9 mouse cellular contexts compared by ENCODE assay signal in the genomic region with DNA sequence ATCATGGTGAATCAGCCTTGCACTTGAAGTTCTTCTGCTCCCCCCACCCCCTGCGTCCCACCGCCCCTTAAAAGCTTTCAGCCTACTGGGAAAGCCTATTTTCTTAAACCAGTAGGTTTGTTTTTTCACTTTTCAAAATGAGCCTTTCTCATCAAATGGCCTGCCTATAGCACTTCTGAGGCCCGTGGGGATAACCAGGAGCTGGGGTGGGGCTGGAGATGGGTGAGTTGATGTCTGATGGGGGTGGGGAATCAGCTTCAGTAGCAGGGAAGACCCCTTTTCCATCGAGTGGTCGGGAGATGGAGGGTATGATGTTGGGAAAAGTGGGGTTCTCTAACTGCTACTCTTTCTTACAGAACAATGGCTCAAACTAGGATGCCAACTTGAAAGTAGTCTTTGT. TPM values are rescaled to one million over a fixed set of nuclear protein-coding genes. Genes with fewer than 3 reads are reported as not detected.
DNase-seq lines count a peak whose midpoint lies in the region; ATAC-seq lines count a peak whose summit lies in the region.
"Had no signal": no experiment of that assay in that cellular context is flagged by ENCODE, and none has a peak within 500 bp of the region (broad histone marks: within the 10 kb centered on the region; RNA-seq: fewer than 3 reads in every experiment).

No protein-coding gene starts in this region.

- WGBS in liver, embryonic 16.5 days (ENCODE audit: insufficient replicate concordance): 50% methylated on average over 5 of the region's 5 CpGs

- peak; percentile 45 for DNase-seq in cerebellum, adult 9-11 months
- no peak for DNase-seq in cerebellum, adult 8-10 months
- DNase-seq in right cerebral cortex, postnatal 14 days: peak; percentile 2
- no peak for DNase-seq in right cerebral cortex, postnatal 36 days (ENCODE audit: low spot score in 2 of 2)
- DNase-seq in layer of hippocampus, adult 18-20 months (ENCODE audit: low spot score in 2 of 2): no peak
- DNase-seq in B cell, adult 2 months: no peak
- no peak for DNase-seq in layer of hippocampus, adult 9-11 months

- peaks cover 42% of the 10 kb centered on the region for H3K4me1 ChIP-seq in liver, embryonic 16.5 days (ENCODE audit: control insufficient read depth, low read depth, low read length)

- no peaks in the 10 kb centered on the region for H3K9me3 ChIP-seq in liver, embryonic 16.5 days (replicated peaks; ENCODE audit: control insufficient read depth, low read length)

- no peak overlapping the region for H3K9ac ChIP-seq in liver, embryonic 16.5 days (ENCODE audit: low read depth, low read length)

- no peak for ATAC-seq in liver, embryonic 16.5 days (ENCODE audit: low read depth)

- no peak overlapping the region for H3K27ac ChIP-seq in liver, embryonic 16.5 days (ENCODE audit: low read length)

- no peak overlapping the region for H3K4me3 ChIP-seq in liver, embryonic 16.5 days (ENCODE audit: low read depth, low read length)

- no peaks in the 10 kb centered on the region for H3K36me3 ChIP-seq in liver, embryonic 16.5 days (ENCODE audit: control insufficient read depth, insufficient read depth)

- H3K4me2 ChIP-seq in liver, embryonic 16.5 days (ENCODE audit: low read depth, low read length): 0 out of 2 replicates have a peak overlapping the region, but pooled peaks have one; percentile 97

- peaks cover 32% of the 10 kb centered on the region for H3K27me3 ChIP-seq in liver, embryonic 16.5 days (ENCODE audit: control insufficient read depth, insufficient read depth, low read depth, low read length)

RNA-seq across cellular contexts. Expression of a gene that starts 3.4 kb away (rescaled TPM):
- polyA plus RNA-seq in liver, embryonic 16.5 days (2015; fragmentation: Nextera tagmentation; extraction: Ambion mirVana): 0.06 and 0.07 TPM in 2 replicates
- total RNA-seq in layer of hippocampus, adult 18-20 months (2021): 1 to 10 TPM; 1.1 to 1.6 TPM

RNA-seq across cellular contexts. Expression of a gene that starts 5.5 kb away (rescaled TPM):
- polyA plus RNA-seq in liver, embryonic 16.5 days (2015; fragmentation: Nextera tagmentation; extraction: Ambion mirVana): 0.07 TPM in 1 of 2 replicates, not detected in the other
- 1 to 10 TPM; 1.3 to 1.6 TPM for total RNA-seq in layer of hippocampus, adult 18-20 months (2021)

RNA-seq across cellular contexts. Expression of a gene that starts 8.9 kb away (rescaled TPM):
- polyA plus RNA-seq in liver, embryonic 16.5 days (2015; fragmentation: Nextera tagmentation; extraction: Ambion mirVana): 0.09 and 0.39 TPM in 2 replicates
- 1 to 10 TPM; 8.6 to 9.1 TPM for total RNA-seq in layer of hippocampus, adult 18-20 months (2021)
- total RNA-seq: heart, adult 8-10 months had no signal

RNA-seq across cellular contexts. Expression of a gene that starts 21.8 kb away (rescaled TPM):
- 6.9 and 8.5 TPM in 2 replicates for polyA plus RNA-seq in liver, embryonic 16.5 days (2015; fragmentation: Nextera tagmentation; extraction: Ambion mirVana)
- total RNA-seq in layer of hippocampus, adult 18-20 months (2021): 100 to 1,000 TPM in 1 of 2 experiments, 10 to 100 TPM in 1; 92.9 to 115 TPM

RNA-seq across cellular contexts. Expression of a gene that starts 28.6 kb away (rescaled TPM):
- polyA plus RNA-seq in liver, embryonic 16.5 days (2015; fragmentation: Nextera tagmentation; extraction: Ambion mirVana): 16.4 and 25.4 TPM in 2 replicates
- 1,000 to 10,000 TPM in 1 of 2 experiments, 100 to 1,000 TPM in 1; 995 to 1,010 TPM for total RNA-seq in layer of hippocampus, adult 18-20 months (2021)

Comparison
In these comparisons a context has a peak if more than half of its experiments do, and no peak if none do; other contexts are left out.
1. DNase-seq: peak in cerebellum, adult 9-11 months (single experiment) and right cerebral cortex, postnatal 14 days (single experiment); none in cerebellum, adult 8-10 months (single experiment), right cerebral cortex, postnatal 36 days (0 of 2), layer of hippocampus, adult 18-20 months (0 of 2), B cell, adult 2 months (0 of 2) and layer of hippocampus, adult 9-11 months (single experiment).